Mouse (Mus musculus) granulocyte monocyte progenitor cell, adult 5-6 weeks (primary cell): ENCODE results near the gene Pex12. TPM values are rescaled to one million over a fixed set of nuclear protein-coding genes. Genes with fewer than 3 reads are reported as not detected.
"Not testable (repeated sequence)": the region's sequence is repeated elsewhere in the genome, so short reads cannot be mapped to it uniquely, and the experiment has no call there.

Source experiments
- ATAC-seq: replicated peaks from 2 replicates; pipeline ENCODE4 v1.8.0; 2016; ENCODE audit warnings: mild to moderate bottlenecking, moderate TSS enrichment, inconsistent platforms; ENCODE audit not compliant: poor library complexity, severe bottlenecking
- total RNA-seq, 2 experiments: library from RNA; stranded (forward) in 1 of 2; stranded (reverse) in 1 of 2; fragments of 200-712, 200-1000 nt in 1 of 2; fragments of >200 nt in 1 of 2; fragmentation: Nextera tagmentation in 1 of 2; gene quantifications; 2 replicates each; pipeline ENCODE4 v1.2.3; 2014 to 2017

Pex12 gene
- total RNA-seq, 2 experiments from 2014 or later: 6.6 to 9.0 TPM

- ATAC-seq: no peak
Observed at GRCm38 (mm10) chr11:83289633-83290032, 12.8 kb downstream of the Pex12 start.

- no peak for ATAC-seq
Observed at GRCm38 (mm10) chr11:83289036-83289435, 13.3 kb downstream of the Pex12 start.

- ATAC-seq: no peak
Observed at GRCm38 (mm10) chr11:83286566-83286965, 15.8 kb downstream of the Pex12 start, which contains the start of gene Slfn14. Slfn14 (minus strand) TSS chr11:83286726.

GRCm38 (mm10) chr11:83285627-83286026, 16.8 kb downstream of the Pex12 start:
- ATAC-seq: no peak

- no peak for ATAC-seq
Observed at GRCm38 (mm10) chr11:83282084-83282483, 20.3 kb downstream of the Pex12 start.

- ATAC-seq: no peak
Observed at GRCm38 (mm10) chr11:83279691-83280090, 22.7 kb downstream of the Pex12 start.

GRCm38 (mm10) chr11:83279024-83279423, 23.4 kb downstream of the Pex12 start:
- ATAC-seq: no peak

GRCm38 (mm10) chr11:83276251-83276650, 26.1 kb downstream of the Pex12 start:
- no peak for ATAC-seq

- ATAC-seq: peak; percentile 58
Observed at GRCm38 (mm10) chr11:83271951-83272843, 30.2 kb downstream of the Pex12 start.

- peak; percentile 69 for ATAC-seq
Observed at GRCm38 (mm10) chr11:83271151-83271950, 31.0 kb downstream of the Pex12 start.

- 0 out of 2 replicates have a peak, but pooled peaks have one; percentile 1 for ATAC-seq
Observed at GRCm38 (mm10) chr11:83270842-83271150, 31.6 kb downstream of the Pex12 start.

- peak; percentile 88 for ATAC-seq
Observed at GRCm38 (mm10) chr11:83263146-83263545, 39.2 kb downstream of the Pex12 start.

GRCm38 (mm10) chr11:83262673-83263072, 39.7 kb downstream of the Pex12 start:
- ATAC-seq: no peak

- ATAC-seq: not testable (repeated sequence)
Observed at GRCm38 (mm10) chr11:83257211-83257610, 45.2 kb downstream of the Pex12 start.

Other genes starting within 250 kb of the Pex12 start
- 8.3 and 11.4 TPM in 2 replicates for gene Slfn2, start 237.5 kb downstream of the Pex12 start, total RNA-seq (2014; fragmentation: Nextera tagmentation)
- gene Slfn2, start 237.5 kb downstream of the Pex12 start, total RNA-seq (2017): 30.2 and 43.3 TPM in 2 replicates
- 0.30 TPM in 1 of 2 replicates, not detected in the other for gene Slfn1, start 185.7 kb downstream of the Pex12 start, total RNA-seq (2014; fragmentation: Nextera tagmentation)
- gene Slfn1, start 185.7 kb downstream of the Pex12 start, total RNA-seq (2017): 3.1 and 3.8 TPM in 2 replicates
- gene Slfn4, start 127.4 kb downstream of the Pex12 start, total RNA-seq (2014; fragmentation: Nextera tagmentation): 1.5 and 2.8 TPM in 2 replicates
- 6.4 and 7.2 TPM in 2 replicates for gene Slfn4, start 127.4 kb downstream of the Pex12 start, total RNA-seq (2017)
- gene Slfn3, start 111.3 kb downstream of the Pex12 start, total RNA-seq (2014; fragmentation: Nextera tagmentation): 15.8 and 16.6 TPM in 2 replicates
- gene Slfn3, start 111.3 kb downstream of the Pex12 start, total RNA-seq (2017): 27.5 and 33.9 TPM in 2 replicates
- not detected in 2 replicates for gene Slfn14, start 15.9 kb downstream of the Pex12 start, total RNA-seq (2014; fragmentation: Nextera tagmentation)
- gene Slfn14, start 15.9 kb downstream of the Pex12 start, total RNA-seq (2017): not detected in 2 replicates
- gene Ap2b1, start 3.6 kb downstream of the Pex12 start, total RNA-seq (2014; fragmentation: Nextera tagmentation): 60.0 and 68.0 TPM in 2 replicates
- gene Ap2b1, start 3.6 kb downstream of the Pex12 start, total RNA-seq (2017): 46.0 and 60.0 TPM in 2 replicates
- not detected in 2 replicates for gene Rasl10b, start 106.6 kb upstream of the Pex12 start, total RNA-seq (2014; fragmentation: Nextera tagmentation)
- gene Rasl10b, start 106.6 kb upstream of the Pex12 start, total RNA-seq (2017): 0.09 and 0.41 TPM in 2 replicates
- 0.13 TPM in 1 of 2 replicates, not detected in the other for gene Gas2l2, start 126.9 kb upstream of the Pex12 start, total RNA-seq (2014; fragmentation: Nextera tagmentation)
- 0.57 TPM in 1 of 2 replicates, not detected in the other for gene Gas2l2, start 126.9 kb upstream of the Pex12 start, total RNA-seq (2017)
- 33.2 and 34.9 TPM in 2 replicates for gene 1700020L24Rik, start 135.1 kb upstream of the Pex12 start, total RNA-seq (2014; fragmentation: Nextera tagmentation)
- gene 1700020L24Rik, start 135.1 kb upstream of the Pex12 start, total RNA-seq (2017): 79.8 and 113 TPM in 2 replicates
- gene Mmp28, start 160.5 kb upstream of the Pex12 start, total RNA-seq (2014; fragmentation: Nextera tagmentation): 6.6 and 11.1 TPM in 2 replicates
- gene Mmp28, start 160.5 kb upstream of the Pex12 start, total RNA-seq (2017): 5.4 and 5.6 TPM in 2 replicates
- 62.6 and 66.7 TPM in 2 replicates for gene Taf15, start 170.5 kb upstream of the Pex12 start, total RNA-seq (2014; fragmentation: Nextera tagmentation)
- 43.8 and 44.1 TPM in 2 replicates for gene Taf15, start 170.5 kb upstream of the Pex12 start, total RNA-seq (2017)
- not detected in 2 replicates for gene Heatr9, start 219.6 kb upstream of the Pex12 start, total RNA-seq (2014; fragmentation: Nextera tagmentation)
- not detected in 2 replicates for gene Heatr9, start 219.6 kb upstream of the Pex12 start, total RNA-seq (2017)
- not detected in 2 replicates for gene Ccl5, start 227.9 kb upstream of the Pex12 start, total RNA-seq (2014; fragmentation: Nextera tagmentation)
- gene Ccl5, start 227.9 kb upstream of the Pex12 start, total RNA-seq (2017): 2.1 TPM in 1 of 2 replicates, not detected in the other